Mouse (Mus musculus): ENCODE measurements around the gene Ermp1. TPM values are rescaled to one million over a fixed set of nuclear protein-coding genes. Genes with fewer than 3 reads are reported as not detected.
A peak's percentile ranks its signal among the peaks of the same experiment; 100 is the strongest.

Ermp1 gene
- polyA plus RNA-seq, 1 experiment = 44.9 TPM

DNA sequence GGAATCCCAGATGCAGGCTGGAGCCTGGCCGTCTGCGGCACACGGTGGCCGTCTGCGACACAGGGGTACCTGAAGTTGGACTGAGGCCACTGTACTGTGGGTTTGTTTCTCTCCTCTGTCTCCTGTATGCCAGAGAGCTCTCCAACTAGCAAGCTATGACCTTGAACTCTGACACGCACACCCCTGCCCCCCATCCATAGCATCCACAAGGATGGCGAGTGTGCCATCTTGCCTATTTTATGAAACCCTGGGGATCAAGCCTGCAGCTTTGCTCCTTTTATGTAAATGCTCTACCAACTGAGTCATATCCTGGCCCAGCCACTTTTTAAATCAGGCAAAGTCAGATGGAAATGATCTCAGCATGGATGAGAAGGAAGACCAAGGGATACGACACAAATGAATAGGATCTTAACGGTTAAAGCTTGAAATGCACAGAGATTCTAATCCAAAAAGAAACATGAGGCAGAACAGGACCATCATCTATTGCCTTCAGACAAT lies 5.6 kb upstream of the Ermp1 start:
- Histone ChIP-seq H3K4me1 (ENCODE audit: control insufficient read depth, insufficient read depth, low read length) (no peaks in the 10 kb centered on the region), H3K27ac (ENCODE audit: insufficient read depth, low read length) (no peak overlapping the region), H3K27me3 (ENCODE audit: control insufficient read depth, insufficient read depth, low read length) (no peaks in the 10 kb centered on the region), H3K4me3 (replicated peaks; ENCODE audit: insufficient read depth, low read depth, low read length) (no peak overlapping the region)
- TF ChIP-seq CTCF (IDR thresholded peaks at IDR 0.05; ENCODE audit: borderline replicate concordance, insufficient read depth, low read depth, low read length) (no peak), POLR2A (IDR thresholded peaks at IDR 0.05; ENCODE audit: borderline replicate concordance, insufficient read depth, low read length) (no peak)
- no peak for DNase-seq
- WGBS = 87% methylated on average over 9 of the region's 9 CpGs

DNA sequence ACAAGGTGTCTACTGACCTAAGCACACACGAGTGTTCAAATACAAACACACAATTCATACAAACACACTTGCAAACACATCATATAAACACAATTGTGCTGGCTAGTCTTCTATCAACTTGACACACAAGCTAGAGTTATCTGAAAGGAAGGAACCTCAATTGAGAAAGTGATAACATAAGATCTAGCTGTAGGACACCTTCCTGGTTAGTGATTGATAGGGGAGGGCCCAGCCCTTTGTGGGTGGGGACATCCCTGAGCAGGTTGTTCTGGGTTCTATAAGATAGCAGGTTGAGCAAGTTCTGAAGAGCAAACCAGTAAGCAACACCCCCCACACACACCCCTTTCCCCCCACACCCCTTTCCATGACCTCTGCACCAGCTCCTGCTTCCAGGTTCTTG lies 1.5 kb upstream of the Ermp1 start:
- no peak for DNase-seq
- 95% methylated on average over 1 of the region's 1 CpGs for WGBS
- H3K4me3 ChIP-seq (replicated peaks; ENCODE audit: insufficient read depth, low read depth, low read length) = no peak overlapping the region
- no peaks in the 10 kb centered on the region for H3K27me3 ChIP-seq (ENCODE audit: control insufficient read depth, insufficient read depth, low read length)
- H3K4me1 ChIP-seq (ENCODE audit: control insufficient read depth, insufficient read depth, low read length) = no peaks in the 10 kb centered on the region; the same call in 1 of the 2 replicates
- TF ChIP-seq POLR2A (IDR thresholded peaks at IDR 0.05; ENCODE audit: borderline replicate concordance, insufficient read depth, low read length) (no peak), CTCF (IDR thresholded peaks at IDR 0.05; ENCODE audit: borderline replicate concordance, insufficient read depth, low read depth, low read length) (no peak)
- no peak overlapping the region for H3K27ac ChIP-seq (ENCODE audit: insufficient read depth, low read length)

DNA sequence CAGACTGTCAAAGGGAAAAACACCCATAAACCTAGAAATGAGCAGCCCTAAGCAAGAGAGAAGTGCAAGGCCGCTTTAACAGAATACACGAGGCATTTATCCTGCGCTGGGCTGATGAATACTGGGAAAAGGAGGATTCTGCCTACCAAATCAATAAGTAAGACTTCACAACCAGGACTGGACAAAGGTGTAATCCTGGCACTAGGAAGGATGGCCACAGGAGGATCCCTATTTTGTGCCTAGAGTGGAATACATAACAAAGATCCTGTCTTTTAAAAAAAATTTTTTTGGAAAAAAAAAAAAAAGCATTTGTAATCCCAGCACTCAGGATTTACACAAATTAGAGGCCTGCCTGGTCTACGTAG lies 317 bp upstream of the Ermp1 start:
- WGBS = 18% methylated on average over 4 of the region's 4 CpGs
- peak overlapping the region; percentile 36; the same call in 1 of the 2 replicates for H3K27ac ChIP-seq (ENCODE audit: insufficient read depth, low read length)
- TF ChIP-seq CTCF (IDR thresholded peaks at IDR 0.05; ENCODE audit: borderline replicate concordance, insufficient read depth, low read depth, low read length) = no peak

GRCm38 (mm10) chr19:29644747-29645146 lies 3.5 kb downstream of the Ermp1 start:
- TF ChIP-seq POLR2A (IDR thresholded peaks at IDR 0.05; ENCODE audit: borderline replicate concordance, insufficient read depth, low read length) (no peak), CTCF (IDR thresholded peaks at IDR 0.05; ENCODE audit: borderline replicate concordance, insufficient read depth, low read depth, low read length) (0 out of 2 replicates have a peak, but pooled peaks have one; percentile 9)
- 95% methylated on average over 6 of the region's 6 CpGs for WGBS
- H3K4me3 ChIP-seq (replicated peaks; ENCODE audit: insufficient read depth, low read depth, low read length) = no peak overlapping the region
- no peak for DNase-seq
- H3K27ac ChIP-seq (ENCODE audit: insufficient read depth, low read length) = no peak overlapping the region
- peaks cover 3% of the 10 kb centered on the region for H3K4me1 ChIP-seq (ENCODE audit: control insufficient read depth, insufficient read depth, low read length)
- H3K27me3 ChIP-seq (ENCODE audit: control insufficient read depth, insufficient read depth, low read length) = no peaks in the 10 kb centered on the region

More for the DNA sequence above, 317 bp upstream of the Ermp1 start:
- Histone ChIP-seq H3K4me3 (replicated peaks; ENCODE audit: insufficient read depth, low read depth, low read length) (peak overlapping the region; percentile 82), H3K27me3 (ENCODE audit: control insufficient read depth, insufficient read depth, low read length) (no peaks in the 10 kb centered on the region), H3K4me1 (ENCODE audit: control insufficient read depth, insufficient read depth, low read length) (no peaks in the 10 kb centered on the region; the same call in 1 of the 2 replicates)
- no peak for DNase-seq

DNA sequence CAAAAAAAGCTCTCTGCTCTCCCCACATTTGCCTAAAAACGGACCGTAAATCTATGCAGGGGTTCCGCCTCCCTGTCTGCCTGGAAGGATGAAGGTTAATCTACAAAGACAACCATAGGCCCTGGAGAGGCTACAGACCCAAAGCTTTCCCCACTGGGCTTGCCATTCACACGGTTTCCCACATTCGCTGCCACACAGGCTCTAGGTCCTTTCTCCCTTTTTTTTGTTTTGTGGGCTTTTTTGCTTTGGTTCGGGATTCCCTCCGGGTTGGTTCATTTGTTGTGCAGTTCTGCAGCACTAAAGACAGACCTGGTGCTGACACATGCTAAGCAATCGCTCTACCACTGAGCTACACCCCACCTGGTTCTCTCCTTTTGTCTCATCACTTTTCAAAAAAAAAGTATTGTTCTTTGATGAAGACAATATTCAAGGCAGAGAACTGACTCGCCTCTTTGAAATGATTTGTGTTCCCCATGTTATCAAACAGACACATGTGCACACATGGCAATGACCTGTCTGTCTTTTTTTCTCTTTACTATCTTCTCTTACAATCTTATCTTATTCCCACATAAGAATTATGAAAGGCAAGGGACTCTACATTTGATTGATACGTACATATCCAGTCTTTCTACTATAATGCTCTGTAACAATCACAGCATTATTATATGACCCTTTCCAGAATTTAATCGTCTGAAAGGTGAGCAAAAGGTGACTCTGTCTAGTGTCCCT lies 4.9 kb downstream of the Ermp1 start:
- Histone ChIP-seq H3K27ac (ENCODE audit: insufficient read depth, low read length) (no peak overlapping the region), H3K4me1 (ENCODE audit: control insufficient read depth, insufficient read depth, low read length) (peaks cover 3% of the 10 kb centered on the region), H3K27me3 (ENCODE audit: control insufficient read depth, insufficient read depth, low read length) (no peaks in the 10 kb centered on the region), H3K4me3 (replicated peaks; ENCODE audit: insufficient read depth, low read depth, low read length) (no peak overlapping the region)
- DNase-seq = no peak
- no peak for TF ChIP-seq POLR2A (IDR thresholded peaks at IDR 0.05; ENCODE audit: borderline replicate concordance, insufficient read depth, low read length)
- no peak for TF ChIP-seq CTCF (IDR thresholded peaks at IDR 0.05; ENCODE audit: borderline replicate concordance, insufficient read depth, low read depth, low read length)
- 83% methylated on average over 11 of the region's 11 CpGs for WGBS

DNA sequence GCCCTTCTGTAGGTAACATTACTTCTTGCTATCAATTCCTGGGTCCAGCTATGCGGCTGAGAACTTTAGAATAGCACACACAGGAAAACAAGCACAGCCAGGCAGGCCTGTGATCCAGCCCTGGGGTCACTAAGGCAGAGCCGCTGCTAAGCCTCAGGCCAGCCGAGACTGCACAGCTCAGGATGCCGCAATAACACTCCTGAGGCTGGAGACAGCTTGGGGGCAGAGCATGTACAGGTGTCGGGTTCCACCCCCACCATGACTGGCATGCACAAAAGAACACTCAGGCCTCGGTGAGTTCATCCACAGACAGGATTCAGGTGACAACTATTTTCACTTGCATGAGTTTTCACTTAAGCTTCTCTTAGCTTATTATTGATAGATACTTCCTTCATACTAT lies 6.0 kb downstream of the Ermp1 start:
- no peak for DNase-seq
- Histone ChIP-seq H3K4me3 (replicated peaks; ENCODE audit: insufficient read depth, low read depth, low read length) (no peak overlapping the region), H3K4me1 (ENCODE audit: control insufficient read depth, insufficient read depth, low read length) (peaks cover 3% of the 10 kb centered on the region), H3K27me3 (ENCODE audit: control insufficient read depth, insufficient read depth, low read length) (no peaks in the 10 kb centered on the region), H3K27ac (ENCODE audit: insufficient read depth, low read length) (no peak overlapping the region)
- TF ChIP-seq CTCF (IDR thresholded peaks at IDR 0.05; ENCODE audit: borderline replicate concordance, insufficient read depth, low read depth, low read length) = no peak
- no peak for TF ChIP-seq POLR2A (IDR thresholded peaks at IDR 0.05; ENCODE audit: borderline replicate concordance, insufficient read depth, low read length)
- 71% methylated on average over 6 of the region's 6 CpGs for WGBS

DNA sequence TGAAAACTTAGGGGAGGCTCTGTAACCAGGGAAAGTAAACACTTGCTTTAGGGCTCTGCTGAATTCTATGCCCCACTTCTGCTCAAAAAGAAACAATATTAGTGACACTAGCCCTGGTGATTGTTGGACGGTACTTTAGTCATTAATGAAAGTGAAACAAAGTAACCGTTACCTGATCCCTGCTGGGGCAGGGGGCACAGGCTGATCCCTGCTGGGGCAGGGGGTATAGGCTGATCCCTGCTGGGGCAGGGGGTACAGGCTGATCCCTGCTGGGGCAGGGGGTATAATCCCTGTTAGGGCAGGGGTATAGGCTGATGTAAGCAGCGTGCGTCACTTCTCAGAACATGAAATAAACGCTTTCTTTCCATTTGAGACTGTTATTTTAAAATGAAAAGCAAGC lies 6.7 kb downstream of the Ermp1 start:
- no peak overlapping the region for H3K4me3 ChIP-seq (replicated peaks; ENCODE audit: insufficient read depth, low read depth, low read length)
- 77% methylated on average over 5 of the region's 5 CpGs for WGBS
- TF ChIP-seq POLR2A (IDR thresholded peaks at IDR 0.05; ENCODE audit: borderline replicate concordance, insufficient read depth, low read length) = no peak
- TF ChIP-seq CTCF (IDR thresholded peaks at IDR 0.05; ENCODE audit: borderline replicate concordance, insufficient read depth, low read depth, low read length) = no peak

GRCm38 (mm10) chr19:29641055-29641454 lies 7.2 kb downstream of the Ermp1 start:
- no peak for DNase-seq
- WGBS = 66% methylated on average over 9 of the region's 9 CpGs

More for the DNA sequence above, 6.7 kb downstream of the Ermp1 start:
- no peak for DNase-seq
- no peak overlapping the region for H3K27ac ChIP-seq (ENCODE audit: insufficient read depth, low read length)
- H3K27me3 ChIP-seq (ENCODE audit: control insufficient read depth, insufficient read depth, low read length) = no peaks in the 10 kb centered on the region
- H3K4me1 ChIP-seq (ENCODE audit: control insufficient read depth, insufficient read depth, low read length) = peaks cover 3% of the 10 kb centered on the region

More at GRCm38 (mm10) chr19:29641055-29641454, 7.2 kb downstream of the Ermp1 start:
- Histone ChIP-seq H3K4me3 (replicated peaks; ENCODE audit: insufficient read depth, low read depth, low read length) (no peak overlapping the region), H3K4me1 (ENCODE audit: control insufficient read depth, insufficient read depth, low read length) (peaks cover 3% of the 10 kb centered on the region; the same call in 1 of the 2 replicates), H3K27me3 (ENCODE audit: control insufficient read depth, insufficient read depth, low read length) (no peaks in the 10 kb centered on the region), H3K27ac (ENCODE audit: insufficient read depth, low read length) (no peak overlapping the region)
- no peak for TF ChIP-seq CTCF (IDR thresholded peaks at IDR 0.05; ENCODE audit: borderline replicate concordance, insufficient read depth, low read depth, low read length)
- no peak for TF ChIP-seq POLR2A (IDR thresholded peaks at IDR 0.05; ENCODE audit: borderline replicate concordance, insufficient read depth, low read length)
